Mouse (Mus musculus): ENCODE measurements around the gene Pdzd8.

GRCm38 (mm10) chr19:59336655-59337054 is 8.9 kb downstream of the Pdzd8 start:
- TF ChIP-seq CTCF (IDR thresholded peaks at IDR 0.05; ENCODE audit: control insufficient read depth, insufficient read depth, insufficient read length): no peak
- no peak for TF ChIP-seq USF1 (IDR thresholded peaks at IDR 0.05; ENCODE audit: low read depth)
